In the genomic region with DNA sequence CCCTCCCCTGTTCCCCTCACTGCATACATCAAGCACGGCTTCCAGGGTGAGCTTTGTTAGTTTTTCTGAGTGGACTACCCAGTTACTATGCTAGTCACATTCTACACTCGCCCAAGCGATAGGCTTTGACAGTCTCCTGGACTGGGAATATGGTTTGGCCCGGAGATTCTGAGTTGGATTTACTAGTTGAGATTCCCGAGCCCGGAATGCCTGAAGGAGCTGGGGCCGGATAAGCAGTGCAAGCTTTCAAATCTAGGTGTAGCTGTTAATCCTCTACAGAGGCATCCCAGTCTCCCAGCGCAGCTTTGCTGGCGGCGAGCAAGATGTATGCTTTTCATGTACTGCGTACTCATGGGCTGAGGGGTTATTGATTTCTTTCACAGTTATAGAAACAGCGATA, we compare ENCODE assay signal across 8 mouse cellular contexts. TPM values are rescaled to one million over a fixed set of nuclear protein-coding genes. Genes with fewer than 3 reads are reported as not detected.
DNase-seq lines count a peak whose midpoint lies in the region; ATAC-seq and TF ChIP-seq lines count a peak whose summit lies in the region.

No protein-coding gene starts in this region.

- under 1% methylated on average over 12 of the region's 12 CpGs for WGBS in forebrain, embryonic 11.5 days
- WGBS in hindbrain, postnatal 0 days = under 1% methylated on average over 12 of the region's 12 CpGs

- TF ChIP-seq POLR2A in bone marrow macrophage, adult 2 months (IDR thresholded peaks at IDR 0.05; ENCODE audit: borderline replicate concordance, low read depth, low read length) = no peak

- ATAC-seq in forebrain, embryonic 11.5 days (replicated peaks; ENCODE audit: low FRiP score) = peak; percentile 28
- ATAC-seq in hindbrain, postnatal 0 days = no peak
- no peak for ATAC-seq in inflammation-experienced regulatory T-cells, adult 6 months

- H3K9me3 ChIP-seq in E14TG2a.4 (ENCODE audit: low read length) = no peaks in the 10 kb centered on the region
- no peaks in the 10 kb centered on the region for H3K9me3 ChIP-seq in forebrain, embryonic 11.5 days (ENCODE audit: control insufficient read depth, low read length)
- no peaks in the 10 kb centered on the region for H3K9me3 ChIP-seq in hindbrain, postnatal 0 days (ENCODE audit: low read length)

- peak overlapping the region; percentile 49 for H3K4me2 ChIP-seq in forebrain, embryonic 11.5 days (ENCODE audit: low read depth, low read length, severe bottlenecking)
- peak overlapping the region; percentile 59 for H3K4me2 ChIP-seq in hindbrain, postnatal 0 days (ENCODE audit: low read depth, low read length)

- H3K36me3 ChIP-seq in E14TG2a.4 (ENCODE audit: insufficient read depth, low read length) = no peaks in the 10 kb centered on the region
- no peaks in the 10 kb centered on the region for H3K36me3 ChIP-seq in forebrain, embryonic 11.5 days (ENCODE audit: control insufficient read depth, insufficient read depth, low read length)
- H3K36me3 ChIP-seq in hindbrain, postnatal 0 days (ENCODE audit: insufficient read depth, low read length) = no peaks in the 10 kb centered on the region

- H3K27me3 ChIP-seq in E14TG2a.4 (ENCODE audit: insufficient read depth, low read length) = peaks cover 36% of the 10 kb centered on the region
- H3K27me3 ChIP-seq in forebrain, embryonic 11.5 days (ENCODE audit: control insufficient read depth, insufficient read depth, low read length) = no peaks in the 10 kb centered on the region
- no peaks in the 10 kb centered on the region for H3K27me3 ChIP-seq in hindbrain, postnatal 0 days (ENCODE audit: insufficient read depth, low read length)

- peak overlapping the region; percentile 74 for H3K4me3 ChIP-seq in E14TG2a.4 (replicated peaks; ENCODE audit: low read length)
- peak overlapping the region; percentile 53 for H3K4me3 ChIP-seq in bone marrow macrophage, adult 2 months (ENCODE audit: insufficient read depth, low read length)
- peak overlapping the region; percentile 59 for H3K4me3 ChIP-seq in forebrain, embryonic 11.5 days (ENCODE audit: low read depth, low read length)
- peak overlapping the region; percentile 59 for H3K4me3 ChIP-seq in hindbrain, postnatal 0 days (ENCODE audit: low read length)

- peaks cover 46% of the 10 kb centered on the region for H3K4me1 ChIP-seq in E14TG2a.4 (replicated peaks; ENCODE audit: low read depth, low read length)
- H3K4me1 ChIP-seq in bone marrow macrophage, adult 2 months (ENCODE audit: control insufficient read depth, insufficient read depth, low read length) = no peaks in the 10 kb centered on the region
- peaks cover 6% of the 10 kb centered on the region; the same call in 1 of the 2 replicates for H3K4me1 ChIP-seq in forebrain, embryonic 11.5 days (replicated peaks; ENCODE audit: control insufficient read depth, insufficient read depth, low read length)
- peaks cover 5% of the 10 kb centered on the region; the same call in 1 of the 2 replicates for H3K4me1 ChIP-seq in hindbrain, postnatal 0 days (ENCODE audit: insufficient read depth, low read length)

- H3K27ac ChIP-seq in bone marrow macrophage, adult 2 months (ENCODE audit: insufficient read depth, low read depth, low read length) = no peak overlapping the region
- H3K27ac ChIP-seq in forebrain, embryonic 11.5 days (ENCODE audit: low read depth, low read length) = peak overlapping the region; percentile 82
- peak overlapping the region; percentile 78 for H3K27ac ChIP-seq in hindbrain, postnatal 0 days

- TF ChIP-seq CTCF in E14TG2a.4 (conservative IDR thresholded peaks at IDR 0.05; ENCODE audit: low read length) = no peak
- no peak; the same call in 1 of the 2 replicates for TF ChIP-seq CTCF in bone marrow macrophage, adult 2 months (IDR thresholded peaks at IDR 0.05; ENCODE audit: low read depth, low read length)
- peak; percentile 36 for TF ChIP-seq CTCF in hindbrain, postnatal 0 days (IDR thresholded peaks at IDR 0.05; ENCODE audit: low read depth)

- DNase-seq in forebrain, embryonic 11.5 days (ENCODE audit: low spot score) = peak; percentile 69
- DNase-seq in hindbrain, postnatal 0 days (ENCODE audit: low spot score) = peak; percentile 70
- DNase-seq in left cerebral cortex, adult 18-20 months (ENCODE audit: low spot score in 2 of 2) = peak; percentile 53 to 67
- DNase-seq in lung, postnatal 10 days = peak; percentile 14
- peak; percentile 39 for DNase-seq in right cerebral cortex, postnatal 14 days

- H3K9ac ChIP-seq in forebrain, embryonic 11.5 days (ENCODE audit: low read length) = peak overlapping the region; percentile 89
- H3K9ac ChIP-seq in hindbrain, postnatal 0 days (replicated peaks; ENCODE audit: low read length) = peak overlapping the region; percentile 53

RNA-seq across cellular contexts. Expression of gene Flrt3, which starts 0.8 kb away (rescaled TPM):
- 0.23 TPM in 1 of 2 replicates, not detected in the other for polyA plus RNA-seq in bone marrow macrophage, adult 2 months (2012; ENCODE audit: insufficient read depth, insufficient read length, missing spikeins)
- polyA plus RNA-seq in forebrain, embryonic 11.5 days (2014; fragmentation: Nextera tagmentation; extraction: Ambion mirVana) = 92.2 and 104 TPM in 2 replicates
- total RNA-seq in hindbrain, postnatal 0 days (2014; rRNA removed) = 22.6 and 32.1 TPM in 2 replicates
- polyA plus RNA-seq in hindbrain, postnatal 0 days (2015; fragmentation: Nextera tagmentation; extraction: Ambion mirVana) = 21.6 and 21.9 TPM in 2 replicates
- total RNA-seq in left cerebral cortex, adult 18-20 months (2021) = 10 to 100 TPM; 27.6 to 30.8 TPM
- under 1 TPM in 1 of 3 experiments, not detected in 2; 0.18 TPM for polyA plus RNA-seq in inflammation-experienced regulatory T-cells, adult 6 months (2017; shearing (Covaris generic))

Comparison
In these comparisons a context has a peak if more than half of its experiments do, and no peak if none do; other contexts are left out.
1. DNase-seq: peak in every context shown above with its lines; median percentile 70 in hindbrain, postnatal 0 days; 69 in forebrain, embryonic 11.5 days; 60 in left cerebral cortex, adult 18-20 months; 39 in right cerebral cortex, postnatal 14 days; 14 in lung, postnatal 10 days.
2. RNA of gene Flrt3, which starts 0.8 kb away (polyA plus RNA-seq): 92.2 to 104 TPM in forebrain, embryonic 11.5 days and 21.6 to 21.9 TPM in hindbrain, postnatal 0 days; 0.23 TPM in bone marrow macrophage, adult 2 months and 0.18 TPM in inflammation-experienced regulatory T-cells, adult 6 months; every median in the first group is over 10 times any median in the second.
3. Peak in every context shown above with its lines, with median percentiles within 50 percentile points of each other: H3K4me3 ChIP-seq.